Mouse (Mus musculus) lung, postnatal 0 days (tissue): ENCODE measurements around the gene Aff1. TPM values are rescaled to one million over a fixed set of nuclear protein-coding genes. Genes with fewer than 3 reads are reported as not detected.

Experiments used
- ATAC-seq: fragments of 200-750 bp; cut with Nextera tagmentation; 2 replicates; pipeline ENCODE4 v1.8.0; 2017; ENCODE audit warnings: moderate library complexity
- DNase-seq: peaks from one replicate; pipeline ENCODE4 v3.0.0-alpha.2; 2016; ENCODE audit warnings: low spot score
- H3K27ac ChIP-seq: fragments of 300-500 bp; sonication (generic); 2 replicates; pipeline ENCODE4 v1.5.1; 2014; ENCODE audit warnings: antibody characterized with exemption, mild to moderate bottlenecking, low read length, mixed read lengths
- H3K27me3 ChIP-seq: fragments of 300-500 bp; sonication (generic); replicated peaks from 2 replicates; pipeline ENCODE4 v1.6.1; 2014; ENCODE audit warnings: low read length, mixed read lengths; ENCODE audit not compliant: insufficient read depth
- H3K36me3 ChIP-seq: fragments of 300-500 bp; sonication (generic); 2 replicates; pipeline ENCODE4 v1.6.1; 2014; ENCODE audit warnings: low read length, mixed read lengths; ENCODE audit not compliant: insufficient read depth
- H3K4me1 ChIP-seq: fragments of 300-500 bp; sonication (generic); 2 replicates; pipeline ENCODE4 v1.6.1; 2014; ENCODE audit warnings: antibody characterized with exemption, low read depth, low read length, mixed read lengths; ENCODE audit not compliant: insufficient read depth
- H3K4me2 ChIP-seq: fragments of 300-500 bp; sonication (generic); replicated peaks from 2 replicates; pipeline ENCODE4 v1.6.1; 2014; ENCODE audit warnings: low read depth, mild to moderate bottlenecking, low read length, moderate library complexity, mixed read lengths
- H3K4me3 ChIP-seq: fragments of 300-500 bp; sonication (generic); 2 replicates; pipeline ENCODE4 v1.5.1; 2014; ENCODE audit warnings: low read depth, low read length
- H3K9ac ChIP-seq: fragments of 300-500 bp; sonication (generic); replicated peaks from 2 replicates; pipeline ENCODE4 v1.6.1; 2014; ENCODE audit warnings: low read depth, mild to moderate bottlenecking
- H3K9me3 ChIP-seq: fragments of 300-500 bp; sonication (generic); 2 replicates; pipeline ENCODE4 v1.6.1; 2016; ENCODE audit warnings: low read length, mixed read lengths
- CTCF ChIP-seq: IDR thresholded peaks from 2 replicates; pipeline ENCODE4 v1.5.1; 2016; ENCODE audit warnings: antibody characterized with exemption, mild to moderate bottlenecking
- EP300 ChIP-seq: IDR thresholded peaks from 2 replicates; pipeline ENCODE4 v1.6.1; 2016; ENCODE audit warnings: antibody characterized with exemption, mild to moderate bottlenecking, control low read depth
- WGBS: fragments of 180-500 bp; shearing (Covaris S2); extraction: QIAGEN DNeasy Blood & Tissue Kit; methylation state at CpG from one replicate; pipeline ENCODE4 v1.1.7; 2014; 5-methylcytosine and 5-hydroxymethylcytosine counted together
- polyA plus RNA-seq: library from polyadenylated mRNA; unstranded; fragments of >200 nt; fragmentation: Nextera tagmentation; extraction: Ambion mirVana; gene quantifications from 2 replicates; pipeline ENCODE4 v1.2.1, GENCODE M21; 2015

Aff1 gene
- polyA plus RNA-seq, 1 experiment from 2014 or later: 9.4 TPM

- 0 out of 2 replicates have a peak, but pooled peaks have one; percentile 15 for ATAC-seq
- 67% methylated on average over 3 of the region's 3 CpGs for WGBS
These were observed 147.1 kb downstream of the Aff1 start for GRCm38 (mm10) chr5:103839265-103839626.

GRCm38 (mm10) chr5:103843938-103844337 lies 151.8 kb downstream of the Aff1 start:
- Histone ChIP-seq H3K4me3 (no peak overlapping the region), H3K9me3 (no peaks in the 10 kb centered on the region), H3K27ac (no peak overlapping the region), H3K36me3 (peaks cover 33% of the 10 kb centered on the region), H3K4me1 (no peaks in the 10 kb centered on the region), H3K9ac (no peak overlapping the region), H3K4me2 (no peak overlapping the region), H3K27me3 (no peaks in the 10 kb centered on the region)
- DNase-seq: no peak
- ATAC-seq: no peak
- peak; percentile 68 for TF ChIP-seq CTCF
- no peak for TF ChIP-seq EP300
- WGBS: 74% methylated on average over 1 of the region's 1 CpGs

More at GRCm38 (mm10) chr5:103839265-103839626, 147.1 kb downstream of the Aff1 start:
- H3K27ac ChIP-seq: peak overlapping the region; percentile 66; the same call in 1 of the 2 replicates
- no peak for TF ChIP-seq EP300
- TF ChIP-seq CTCF: no peak
- H3K9me3 ChIP-seq: no peaks in the 10 kb centered on the region
- H3K4me2 ChIP-seq: no peak overlapping the region
- no peak overlapping the region for H3K9ac ChIP-seq
- no peaks in the 10 kb centered on the region for H3K27me3 ChIP-seq
- H3K4me3 ChIP-seq: no peak overlapping the region
- H3K4me1 ChIP-seq: peaks cover 8% of the 10 kb centered on the region
- H3K36me3 ChIP-seq: peaks cover 24% of the 10 kb centered on the region
- DNase-seq: no peak

GRCm38 (mm10) chr5:103845418-103846153 lies 153.4 kb downstream of the Aff1 start:
- no peak for TF ChIP-seq EP300
- TF ChIP-seq CTCF: no peak
- peaks cover 45% of the 10 kb centered on the region for H3K36me3 ChIP-seq
- H3K4me1 ChIP-seq: no peaks in the 10 kb centered on the region
- DNase-seq (peak; percentile 28), ATAC-seq (peak; percentile 8; the same call in 1 of the 2 replicates)
- H3K4me2 ChIP-seq: no peak overlapping the region
- H3K4me3 ChIP-seq: no peak overlapping the region
- no peaks in the 10 kb centered on the region for H3K9me3 ChIP-seq
- H3K27ac ChIP-seq: no peak overlapping the region
- H3K27me3 ChIP-seq: no peaks in the 10 kb centered on the region
- 49% methylated on average over 19 of the region's 19 CpGs for WGBS
- H3K9ac ChIP-seq: no peak overlapping the region

GRCm38 (mm10) chr5:103846154-103846551 lies 154.0 kb downstream of the Aff1 start:
- Histone ChIP-seq H3K9ac (no peak overlapping the region), H3K27me3 (no peaks in the 10 kb centered on the region), H3K4me3 (no peak overlapping the region), H3K9me3 (no peaks in the 10 kb centered on the region), H3K36me3 (peaks cover 46% of the 10 kb centered on the region), H3K4me1 (no peaks in the 10 kb centered on the region), H3K27ac (no peak overlapping the region), H3K4me2 (no peak overlapping the region)
- TF ChIP-seq CTCF (no peak), EP300 (no peak)
- WGBS: 66% methylated on average over 10 of the region's 10 CpGs
- peak; percentile 57 for DNase-seq
- peak; percentile 66 for ATAC-seq

- Histone ChIP-seq H3K9ac (no peak overlapping the region), H3K27me3 (no peaks in the 10 kb centered on the region), H3K4me2 (no peak overlapping the region), H3K4me1 (no peaks in the 10 kb centered on the region), H3K36me3 (peaks cover 48% of the 10 kb centered on the region), H3K9me3 (no peaks in the 10 kb centered on the region), H3K4me3 (no peak overlapping the region), H3K27ac (no peak overlapping the region)
- ATAC-seq: peak; percentile 16; the same call in 1 of the 2 replicates
- DNase-seq: no peak
- 64% methylated on average over 5 of the region's 5 CpGs for WGBS
- no peak for TF ChIP-seq EP300
- TF ChIP-seq CTCF: no peak
These were observed 154.4 kb downstream of the Aff1 start for GRCm38 (mm10) chr5:103846609-103847008.

- 72% methylated on average over 8 of the region's 8 CpGs for WGBS
These were observed 156.4 kb downstream of the Aff1 start for GRCm38 (mm10) chr5:103848546-103848945.

More at GRCm38 (mm10) chr5:103848546-103848945, 156.4 kb downstream of the Aff1 start:
- Histone ChIP-seq H3K36me3 (peaks cover 44% of the 10 kb centered on the region), H3K4me2 (no peak overlapping the region), H3K27me3 (no peaks in the 10 kb centered on the region), H3K4me3 (no peak overlapping the region), H3K9ac (no peak overlapping the region), H3K27ac (no peak overlapping the region), H3K9me3 (no peaks in the 10 kb centered on the region), H3K4me1 (no peaks in the 10 kb centered on the region)
- DNase-seq (no peak), ATAC-seq (no peak)
- TF ChIP-seq CTCF (no peak), EP300 (no peak)
